Mouse (Mus musculus) midbrain, embryonic 14.5 days (tissue): ENCODE data around the gene Pcgf3. TPM values are rescaled to one million over a fixed set of nuclear protein-coding genes. Genes with fewer than 3 reads are reported as not detected.

Experiments used
- ATAC-seq: fragments of 200-750 bp; cut with Nextera tagmentation; 2 replicates; pipeline ENCODE4 v1.8.0; 2017; ENCODE audit warnings: moderate number of reproducible peaks, moderate library complexity; ENCODE audit not compliant: low FRiP score, low TSS enrichment
- DNase-seq: peaks from one replicate; pipeline ENCODE4 v3.0.0-alpha.2; 2015
- H3K27ac ChIP-seq: fragments of 300-500 bp; sonication (generic); replicated peaks from 2 replicates; pipeline ENCODE4 v1.5.1; 2014; ENCODE audit warnings: mild to moderate bottlenecking, low read depth, low read length, moderate library complexity
- H3K27me3 ChIP-seq: fragments of 300-500 bp; sonication (generic); 2 replicates; pipeline ENCODE4 v1.6.1; 2014; ENCODE audit warnings: low read length, control low read depth, mixed read lengths; ENCODE audit not compliant: control insufficient read depth, insufficient read depth
- H3K36me3 ChIP-seq: fragments of 300-500 bp; sonication (generic); 2 replicates; pipeline ENCODE4 v1.6.1; 2014; ENCODE audit warnings: low read length, control low read depth; ENCODE audit not compliant: control insufficient read depth, insufficient read depth
- H3K4me1 ChIP-seq: fragments of 300-500 bp; sonication (generic); 2 replicates; pipeline ENCODE4 v1.6.1; 2014; ENCODE audit warnings: mild to moderate bottlenecking, antibody characterized with exemption, low read length, control low read depth; ENCODE audit not compliant: control insufficient read depth, insufficient read depth
- H3K4me2 ChIP-seq: fragments of 300-500 bp; sonication (generic); 2 replicates; pipeline ENCODE4 v1.6.1; 2014; ENCODE audit warnings: mild to moderate bottlenecking, low read length, moderate library complexity
- H3K4me3 ChIP-seq: fragments of 300-500 bp; sonication (generic); replicated peaks from 2 replicates; pipeline ENCODE4 v1.5.1; 2014; ENCODE audit warnings: low read depth, low read length
- H3K9ac ChIP-seq: fragments of 300-500 bp; sonication (generic); replicated peaks from 2 replicates; pipeline ENCODE4 v1.6.1; 2014; ENCODE audit warnings: mild to moderate bottlenecking, low read length, moderate library complexity
- H3K9me3 ChIP-seq: fragments of 300-500 bp; sonication (generic); 2 replicates; pipeline ENCODE4 v1.6.1; 2016; ENCODE audit warnings: low read length, control low read depth, mixed read lengths; ENCODE audit not compliant: control insufficient read depth
- WGBS: fragments of 180-500 bp; shearing (Covaris S2); extraction: QIAGEN DNeasy Blood & Tissue Kit; methylation state at CpG from one replicate; pipeline ENCODE4 v1.1.7; 2014; 5-methylcytosine and 5-hydroxymethylcytosine counted together
- polyA plus RNA-seq: library from polyadenylated mRNA; unstranded; fragments of >200 nt; fragmentation: Nextera tagmentation; extraction: Ambion mirVana; gene quantifications from 2 replicates; pipeline ENCODE4 v1.2.1, GENCODE M21; 2014

The Pcgf3 gene
- polyA plus RNA-seq, 1 experiment from 2014 or later, result 35.2 TPM

DNA sequence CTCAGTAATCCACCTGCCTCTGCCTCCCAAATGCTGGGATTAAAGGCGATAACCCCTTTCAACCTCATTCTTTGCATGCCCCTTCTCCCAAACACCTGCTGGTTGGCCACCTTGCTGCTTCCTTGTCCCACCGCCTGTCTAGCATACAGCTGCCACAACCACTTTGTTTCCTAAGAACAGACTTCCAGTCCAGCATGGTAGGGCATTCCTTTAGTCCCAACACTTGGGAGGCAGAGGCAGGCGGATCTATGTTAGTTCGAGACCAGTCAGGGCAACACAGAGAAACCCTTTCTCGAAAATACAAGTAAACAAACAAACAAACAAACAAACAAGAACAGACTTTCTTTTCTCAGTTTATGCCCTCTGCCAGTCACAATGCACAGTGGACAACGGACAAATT is 571 bp upstream of the Pcgf3 start:
- peak overlapping the region; percentile 85 for H3K4me3 ChIP-seq
- H3K4me2 ChIP-seq, result peak overlapping the region; percentile 95
- ATAC-seq (no peak), DNase-seq (peak; percentile 7)
- H3K27me3 ChIP-seq, result 0 out of 2 replicates have a peak, but pooled peaks cover 6% of the 10 kb centered on the region
- no peak overlapping the region for H3K27ac ChIP-seq
- H3K36me3 ChIP-seq, result no peaks in the 10 kb centered on the region
- peaks cover 35% of the 10 kb centered on the region for H3K4me1 ChIP-seq
- H3K9ac ChIP-seq, result peak overlapping the region; percentile 100; the same call in 1 of the 2 replicates
- no peaks in the 10 kb centered on the region for H3K9me3 ChIP-seq
- WGBS, result 48% methylated on average over 6 of the region's 6 CpGs

DNA sequence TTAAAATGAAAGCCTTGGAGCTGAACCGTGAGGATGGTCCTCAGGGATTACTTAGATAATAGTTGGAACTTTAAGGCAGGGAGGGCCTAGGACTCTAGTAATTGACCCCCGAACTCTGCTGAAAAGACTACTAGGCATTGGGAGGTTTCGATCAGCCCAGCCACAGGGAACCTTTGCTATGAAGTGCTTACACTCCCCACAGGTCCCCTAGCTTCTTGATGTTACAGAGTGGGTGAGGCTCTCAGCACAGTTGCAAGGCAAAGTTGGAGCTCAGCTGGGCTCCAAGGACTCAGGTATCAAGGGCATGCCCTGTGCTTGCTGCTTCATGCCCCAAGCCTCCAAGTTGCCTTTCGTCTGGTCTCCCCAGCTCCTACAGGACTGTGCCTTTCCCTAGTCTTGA is 1.4 kb downstream of the Pcgf3 start:
- 0 out of 2 replicates have a peak, but pooled peaks cover 6% of the 10 kb centered on the region for H3K27me3 ChIP-seq
- ATAC-seq (no peak), DNase-seq (no peak)
- peak overlapping the region; percentile 95 for H3K4me2 ChIP-seq
- 0 out of 2 replicates have a peak overlapping the region, but pooled peaks have one; percentile 89 for H3K27ac ChIP-seq
- peak overlapping the region; percentile 85 for H3K4me3 ChIP-seq
- 0 out of 2 replicates have a peak, but pooled peaks cover 3% of the 10 kb centered on the region for H3K36me3 ChIP-seq
- H3K9ac ChIP-seq, result peak overlapping the region; percentile 100
- no peaks in the 10 kb centered on the region for H3K9me3 ChIP-seq
- H3K4me1 ChIP-seq, result peaks cover 44% of the 10 kb centered on the region
- WGBS, result 42% methylated on average over 4 of the region's 4 CpGs

DNA sequence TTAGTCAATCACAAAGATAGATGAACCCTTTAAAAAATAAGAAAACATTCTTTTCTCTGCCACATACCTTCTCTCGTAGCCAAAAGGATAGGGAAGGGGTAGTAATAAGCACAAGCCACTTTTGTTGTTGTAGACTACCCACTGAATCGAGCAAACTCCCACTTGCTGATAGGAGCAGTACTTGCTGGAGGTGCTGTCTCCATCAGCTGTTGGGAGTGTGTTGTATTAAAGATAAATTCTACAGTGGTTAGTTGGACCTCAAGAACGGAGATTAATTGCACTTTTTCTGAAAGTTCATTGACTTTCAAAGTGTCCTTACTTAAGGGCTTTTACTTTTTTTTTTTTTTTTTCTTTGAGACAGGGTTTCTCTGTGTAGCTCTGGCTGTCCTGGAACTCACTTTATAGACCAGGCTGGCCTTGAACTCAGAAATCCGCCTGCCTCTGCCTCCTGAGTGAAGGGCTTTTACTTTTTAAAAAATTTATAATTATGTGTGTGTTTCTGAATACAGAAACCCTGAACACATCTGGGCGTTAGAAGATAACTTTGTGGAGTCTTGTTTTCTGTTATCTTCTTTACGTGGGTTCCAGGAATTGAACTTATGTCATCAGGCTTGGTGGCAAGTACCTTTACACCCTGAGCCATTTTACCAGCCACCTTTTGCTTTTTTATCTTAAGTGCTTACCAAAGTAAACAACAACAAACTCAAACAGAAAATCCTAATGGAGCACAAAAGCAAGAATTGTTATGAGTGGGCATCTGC is 4.3 kb downstream of the Pcgf3 start:
- H3K4me2 ChIP-seq, result no peak overlapping the region
- no peak overlapping the region for H3K9ac ChIP-seq
- no peak overlapping the region for H3K4me3 ChIP-seq
- H3K27me3 ChIP-seq, result no peaks in the 10 kb centered on the region
- no peaks in the 10 kb centered on the region for H3K9me3 ChIP-seq
- 0 out of 2 replicates have a peak, but pooled peaks cover 3% of the 10 kb centered on the region for H3K36me3 ChIP-seq
- ATAC-seq (no peak), DNase-seq (no peak)
- peaks cover 44% of the 10 kb centered on the region for H3K4me1 ChIP-seq
- WGBS, result 91% methylated on average over 6 of the region's 6 CpGs
- H3K27ac ChIP-seq, result no peak overlapping the region

DNA sequence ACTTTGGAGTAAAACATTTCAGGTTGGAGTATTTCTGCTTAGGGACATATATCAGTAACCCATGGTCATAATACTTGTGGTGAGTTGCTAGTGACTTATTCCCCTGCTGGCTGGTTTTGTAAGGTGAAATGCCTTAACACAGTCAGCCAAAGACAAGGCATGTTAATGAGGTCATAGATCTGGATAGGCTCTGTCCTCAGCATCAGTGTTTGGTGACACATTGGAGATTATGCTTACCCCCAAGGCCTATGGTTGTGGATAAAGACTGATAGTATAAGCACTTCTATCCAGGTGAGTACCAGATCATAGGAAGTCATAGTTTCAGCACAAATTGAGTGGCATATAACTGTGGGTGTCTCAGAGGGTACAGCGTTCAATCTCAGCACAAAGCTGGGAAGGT is 5.6 kb downstream of the Pcgf3 start:
- Histone ChIP-seq H3K4me2 (no peak overlapping the region), H3K4me3 (no peak overlapping the region), H3K36me3 (peaks cover 4% of the 10 kb centered on the region; the same call in 1 of the 2 replicates), H3K27me3 (no peaks in the 10 kb centered on the region), H3K9ac (no peak overlapping the region), H3K9me3 (no peaks in the 10 kb centered on the region), H3K27ac (no peak overlapping the region), H3K4me1 (peaks cover 40% of the 10 kb centered on the region)
- no peak for ATAC-seq
- DNase-seq, result no peak
- 96% methylated on average over 1 of the region's 1 CpGs for WGBS

DNA sequence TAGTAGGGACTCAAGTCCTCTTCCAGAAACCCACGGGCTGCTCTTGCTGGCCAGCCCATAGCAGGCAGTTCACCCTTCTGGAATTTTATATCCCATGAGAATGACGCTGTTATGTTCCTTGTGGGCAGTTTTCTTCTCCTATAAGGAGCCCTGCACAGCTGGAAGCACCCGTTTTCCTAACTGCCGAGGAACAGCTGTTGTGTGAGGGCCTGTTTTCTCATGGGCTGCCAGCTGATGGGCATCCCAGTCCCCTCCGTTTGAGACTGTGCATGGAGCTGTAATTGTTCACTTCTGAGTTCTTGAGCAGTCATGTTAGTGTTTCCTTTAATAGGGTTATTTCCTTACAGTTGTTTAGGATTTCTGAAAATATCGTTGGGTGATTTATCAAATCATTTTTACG is 8.6 kb downstream of the Pcgf3 start:
- ATAC-seq (no peak), DNase-seq (no peak)
- 81% methylated on average over 7 of the region's 7 CpGs for WGBS
- Histone ChIP-seq H3K27ac (no peak overlapping the region), H3K36me3 (peaks cover 34% of the 10 kb centered on the region), H3K27me3 (no peaks in the 10 kb centered on the region), H3K4me2 (no peak overlapping the region), H3K4me3 (no peak overlapping the region), H3K9ac (no peak overlapping the region), H3K4me1 (peaks cover 13% of the 10 kb centered on the region; the same call in 1 of the 2 replicates), H3K9me3 (no peaks in the 10 kb centered on the region)

DNA sequence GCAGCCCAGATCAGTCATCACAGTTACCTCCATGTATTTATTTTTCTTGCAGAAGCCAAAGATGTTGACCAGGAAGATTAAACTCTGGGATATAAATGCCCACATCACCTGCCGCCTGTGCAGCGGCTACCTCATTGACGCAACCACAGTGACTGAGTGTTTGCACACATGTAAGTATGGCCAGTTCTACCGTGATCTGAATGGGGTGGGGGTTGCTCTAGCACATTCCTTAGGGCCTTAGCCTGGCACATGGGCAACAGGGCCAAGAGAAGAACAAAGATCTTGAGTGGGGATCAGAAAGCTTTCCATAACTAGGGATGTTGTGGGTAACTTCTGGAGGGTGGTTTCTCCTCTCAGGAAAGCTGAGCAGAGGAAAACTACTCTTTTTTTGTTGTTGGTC is 12.7 kb downstream of the Pcgf3 start:
- Histone ChIP-seq H3K4me3 (no peak overlapping the region), H3K4me1 (no peaks in the 10 kb centered on the region), H3K36me3 (peaks cover 71% of the 10 kb centered on the region), H3K9me3 (no peaks in the 10 kb centered on the region), H3K9ac (no peak overlapping the region), H3K27me3 (no peaks in the 10 kb centered on the region), H3K4me2 (no peak overlapping the region), H3K27ac (no peak overlapping the region)
- ATAC-seq (no peak), DNase-seq (no peak)
- 92% methylated on average over 4 of the region's 4 CpGs for WGBS

DNA sequence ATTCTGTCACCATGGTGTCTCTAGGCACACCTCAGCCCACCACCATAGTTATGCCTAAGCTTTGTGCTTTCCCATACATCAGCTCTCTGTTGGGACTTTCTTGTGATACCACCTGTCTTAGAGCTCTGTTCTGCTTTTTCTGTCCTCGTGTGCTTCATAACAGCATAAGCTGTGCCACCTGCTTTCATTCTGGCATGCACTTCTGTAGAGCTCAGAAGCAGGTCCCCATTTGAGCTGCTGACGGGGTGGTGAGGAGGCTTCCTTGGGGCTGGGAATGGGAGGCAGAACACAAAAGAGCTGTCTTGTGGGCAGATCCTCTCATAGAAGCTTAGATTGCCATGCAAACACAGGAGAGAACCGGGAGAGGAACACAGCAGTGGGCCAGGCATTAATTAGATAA is 14.9 kb downstream of the Pcgf3 start:
- peaks cover 82% of the 10 kb centered on the region for H3K36me3 ChIP-seq
- no peak for DNase-seq

DNA sequence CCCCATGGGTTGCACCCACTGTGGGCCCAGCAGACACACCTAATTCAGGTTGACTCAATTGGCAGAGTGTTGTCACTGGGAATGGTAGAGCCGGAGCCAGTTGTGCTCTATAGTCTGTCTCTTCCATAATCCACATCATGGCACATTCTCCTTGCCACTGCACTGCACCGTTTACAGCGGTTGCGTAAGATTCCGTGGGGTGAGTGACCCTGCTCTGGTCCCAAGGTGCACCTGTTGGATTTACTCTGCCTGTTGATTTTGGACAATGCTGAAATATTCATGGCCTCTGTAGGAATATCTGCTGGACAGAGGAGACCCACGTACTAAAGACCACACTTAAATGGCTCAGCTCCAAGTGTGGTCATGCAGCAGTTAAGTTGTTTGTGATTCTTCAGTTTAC is 22.0 kb downstream of the Pcgf3 start:
- H3K4me2 ChIP-seq, result no peak overlapping the region
- no peak for DNase-seq
- H3K36me3 ChIP-seq, result peaks cover 68% of the 10 kb centered on the region
- no peak overlapping the region for H3K4me3 ChIP-seq
- 92% methylated on average over 6 of the region's 6 CpGs for WGBS
- no peak overlapping the region for H3K9ac ChIP-seq
- no peaks in the 10 kb centered on the region for H3K4me1 ChIP-seq
- no peak overlapping the region for H3K27ac ChIP-seq
- H3K9me3 ChIP-seq, result no peaks in the 10 kb centered on the region
- H3K27me3 ChIP-seq, result no peaks in the 10 kb centered on the region
- no peak for ATAC-seq

More for the DNA sequence above, 14.9 kb downstream of the Pcgf3 start:
- Histone ChIP-seq H3K9ac (no peak overlapping the region), H3K9me3 (no peaks in the 10 kb centered on the region), H3K4me1 (no peaks in the 10 kb centered on the region), H3K4me3 (no peak overlapping the region), H3K4me2 (no peak overlapping the region), H3K27ac (no peak overlapping the region), H3K27me3 (no peaks in the 10 kb centered on the region)
- WGBS, result 90% methylated on average over 3 of the region's 3 CpGs
- ATAC-seq, result no peak

DNA sequence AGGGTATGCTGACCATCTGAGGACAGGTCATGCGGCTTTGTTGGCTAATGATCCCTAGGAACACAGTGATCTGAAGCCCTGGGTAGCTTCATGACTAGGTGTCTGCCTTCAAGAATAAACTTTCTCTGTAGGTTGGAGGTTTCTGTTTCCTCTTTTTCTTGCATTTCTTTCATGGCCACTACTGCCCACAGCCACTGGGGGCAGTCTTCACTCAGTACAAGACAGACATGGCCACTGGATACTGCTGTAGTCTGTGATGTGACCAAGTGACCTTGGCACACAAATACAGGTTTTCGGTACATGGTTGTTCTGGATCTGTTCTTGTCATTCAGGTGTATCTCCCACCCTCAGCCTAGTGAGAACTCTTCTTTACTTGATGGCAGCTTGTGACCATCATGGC is 24.2 kb downstream of the Pcgf3 start:
- WGBS, result 98% methylated on average over 2 of the region's 2 CpGs
- H3K36me3 ChIP-seq, result peaks cover 75% of the 10 kb centered on the region

More for the DNA sequence above, 24.2 kb downstream of the Pcgf3 start:
- peak; percentile 47 for DNase-seq
- Histone ChIP-seq H3K9ac (no peak overlapping the region), H3K9me3 (no peaks in the 10 kb centered on the region), H3K4me2 (no peak overlapping the region), H3K27ac (no peak overlapping the region), H3K27me3 (no peaks in the 10 kb centered on the region), H3K4me3 (no peak overlapping the region), H3K4me1 (no peaks in the 10 kb centered on the region)
- no peak for ATAC-seq
